Mouse (Mus musculus) ovary, postnatal 14 days (tissue): ENCODE measurements around the gene Olfr1406.
"Not testable (repeated sequence)": the region's sequence is repeated elsewhere in the genome, so short reads cannot be mapped to it uniquely, and the experiment has no call there.

ENCODE experiments used
- DNase-seq: peaks from one replicate; pipeline ENCODE4 v3.0.0; 2022; ENCODE audit warnings: low spot score

The Olfr1406 gene

DNA sequence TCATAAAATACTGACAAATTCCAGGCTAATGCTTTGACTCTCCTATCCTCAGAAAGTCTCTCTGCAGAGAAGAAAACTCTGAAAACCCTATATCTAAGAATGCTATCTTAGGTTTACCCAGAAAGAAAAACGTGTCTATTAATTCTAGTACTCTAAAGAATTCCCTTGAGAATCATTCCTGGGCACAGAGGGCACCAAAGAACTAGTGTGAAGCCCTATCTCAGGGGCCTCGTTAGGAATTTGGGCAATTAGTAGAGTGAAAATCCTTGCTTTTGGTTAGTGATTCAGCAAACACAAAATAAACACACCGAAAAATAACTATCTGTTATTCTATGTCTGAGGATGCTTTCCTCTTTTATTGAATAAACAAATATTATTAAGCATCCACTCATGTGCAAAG, at the start of gene Olfr1406:
Gene Olfr1406 (minus strand): TSS at position 101 of the 400 bp plus-strand sequence.
- no peak for DNase-seq

DNA sequence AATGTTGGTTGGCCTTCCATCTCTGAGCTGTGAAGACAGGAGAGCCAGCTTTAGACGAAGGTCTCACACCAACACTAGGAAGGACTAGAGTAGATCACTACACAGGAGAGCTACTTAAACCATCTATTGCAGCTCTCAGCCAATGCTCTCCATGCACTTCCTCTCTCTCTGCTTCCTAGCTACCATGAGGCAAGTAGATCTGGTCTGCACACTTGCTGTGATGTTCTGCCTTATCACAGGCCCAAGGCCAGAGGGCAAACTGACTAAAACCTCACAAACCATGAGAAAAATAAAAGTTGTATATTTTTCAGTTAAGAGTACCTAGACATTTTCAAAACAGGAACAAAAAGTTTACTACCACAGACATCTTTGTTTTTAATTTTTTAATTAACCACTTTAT, 46.6 kb upstream of the Olfr1406 start:
- DNase-seq = not testable (repeated sequence)

DNA sequence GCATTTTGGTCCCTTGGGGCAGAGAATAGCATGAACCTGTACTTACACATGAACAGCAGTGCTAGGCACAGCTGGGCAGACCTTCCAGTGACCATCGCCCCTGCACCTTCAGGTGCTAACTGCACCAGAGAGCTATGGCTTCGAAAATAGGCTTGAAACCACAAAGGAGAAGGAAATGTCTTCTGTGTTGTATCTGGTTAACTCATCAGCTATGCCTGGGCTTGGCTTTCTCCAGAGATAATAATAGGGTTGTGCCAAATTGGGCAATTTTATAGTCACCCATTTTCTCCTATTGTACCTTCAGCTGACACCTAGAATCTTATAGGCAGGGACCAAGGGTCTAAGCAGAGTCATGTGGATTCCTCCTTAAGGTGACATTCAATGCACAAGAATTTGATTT, 36.6 kb upstream of the Olfr1406 start, which contains the start of gene Fcer1a:
Gene Fcer1a (minus strand): TSS at position 134 of the 400 bp plus-strand sequence.
- DNase-seq = no peak

DNA sequence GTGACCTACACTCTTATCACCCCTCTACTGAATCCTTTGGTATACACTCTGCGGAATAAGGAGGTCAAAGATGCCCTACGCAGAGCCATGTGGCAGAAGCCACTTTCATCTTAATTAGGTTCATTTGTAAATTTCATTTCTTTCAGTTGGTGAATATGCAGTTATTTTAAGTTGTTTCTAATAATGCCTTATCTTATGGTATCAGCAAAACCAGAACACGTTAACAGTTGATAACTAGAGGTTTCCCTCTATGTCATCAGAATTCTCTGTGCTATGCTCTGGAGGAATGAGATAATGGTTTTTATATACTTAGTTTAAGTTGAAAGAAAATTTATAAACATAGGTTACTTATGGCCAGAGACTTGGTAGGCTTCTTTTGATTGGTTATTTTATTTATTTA, 26.0 kb upstream of the Olfr1406 start:
- no peak for DNase-seq

DNA sequence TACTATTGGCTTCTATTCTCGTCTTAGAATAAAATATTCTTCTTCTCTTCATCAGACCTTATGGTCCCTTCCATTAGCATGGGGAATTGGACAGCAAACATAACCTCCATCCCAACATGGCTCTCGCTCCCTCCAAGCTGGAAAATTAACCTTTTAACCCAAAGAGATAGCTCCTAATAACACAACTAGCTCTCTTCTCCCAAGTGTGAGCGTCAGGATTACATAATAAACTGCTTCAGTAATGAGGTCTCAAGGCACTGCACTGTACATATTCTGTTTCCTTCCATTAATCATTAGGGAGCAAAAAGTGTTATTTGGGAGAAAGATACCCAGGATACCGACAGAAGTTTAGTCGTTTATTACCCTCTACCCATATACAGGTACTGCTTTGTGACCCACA, 21.7 kb upstream of the Olfr1406 start, which contains the start of gene Olfr1404:
Gene Olfr1404 (plus strand): TSS at position 301 of the 400 bp plus-strand sequence.
- no peak for DNase-seq

DNA sequence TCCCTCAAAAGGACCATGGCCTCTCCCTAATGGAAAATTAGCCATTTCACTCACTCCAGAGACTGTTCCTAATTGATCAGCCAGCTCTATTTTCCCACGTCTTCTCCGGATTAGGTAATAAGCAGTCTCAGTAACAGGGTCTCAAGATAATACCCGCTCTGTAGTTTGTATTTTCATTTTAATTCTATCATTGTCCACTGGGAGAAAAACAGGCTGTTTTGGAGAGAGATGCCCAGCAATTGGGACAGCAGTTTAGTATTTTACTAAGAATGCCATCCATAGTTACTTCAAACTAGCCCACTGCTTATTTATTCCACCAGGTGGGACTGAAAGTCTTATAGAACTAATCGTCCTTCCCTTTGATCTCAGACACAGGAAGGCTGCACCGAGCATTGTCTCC, 7.1 kb upstream of the Olfr1406 start, which contains the start of gene Olfr218:
Gene Olfr218 (plus strand): TSS at position 301 of the 400 bp plus-strand sequence.
- no peak for DNase-seq

DNA sequence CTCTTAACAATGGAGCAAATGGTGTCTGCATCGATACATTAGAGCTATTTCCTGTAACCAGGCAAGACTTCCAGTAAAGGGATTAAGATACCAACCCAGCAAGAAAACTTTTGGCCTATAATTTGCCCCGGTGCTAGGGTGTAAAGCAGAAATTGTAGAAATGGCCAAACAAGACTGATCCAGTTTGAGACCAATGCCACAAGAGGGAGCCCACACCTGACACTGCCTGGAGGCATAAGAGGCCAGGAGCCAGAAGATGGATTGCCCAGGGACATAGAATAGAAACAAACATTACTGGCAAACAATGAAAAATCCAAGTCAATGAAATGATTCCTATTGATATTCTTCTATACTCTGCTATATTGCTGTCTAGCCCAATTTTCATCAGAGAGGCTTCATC, 5.9 kb upstream of the Olfr1406 start:
- no peak for DNase-seq

DNA sequence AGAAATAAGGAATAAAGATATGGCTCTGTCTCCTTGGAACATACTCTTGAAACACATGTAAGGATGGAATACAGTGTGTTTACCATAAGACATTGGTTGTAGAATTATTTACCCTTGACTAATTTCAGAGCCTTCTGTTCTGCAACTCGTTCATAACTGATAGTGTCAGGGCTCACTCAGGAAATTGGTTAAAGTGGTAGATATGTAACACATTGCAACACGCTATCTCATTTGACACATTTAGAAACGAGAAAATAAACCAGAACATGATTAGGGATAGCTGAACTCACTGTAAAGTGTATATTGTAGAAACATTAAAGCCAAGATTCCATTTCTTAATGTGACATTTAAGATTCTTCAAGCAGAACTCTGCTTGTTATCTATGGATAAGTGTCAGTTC, 1.6 kb upstream of the Olfr1406 start:
- DNase-seq = no peak

DNA sequence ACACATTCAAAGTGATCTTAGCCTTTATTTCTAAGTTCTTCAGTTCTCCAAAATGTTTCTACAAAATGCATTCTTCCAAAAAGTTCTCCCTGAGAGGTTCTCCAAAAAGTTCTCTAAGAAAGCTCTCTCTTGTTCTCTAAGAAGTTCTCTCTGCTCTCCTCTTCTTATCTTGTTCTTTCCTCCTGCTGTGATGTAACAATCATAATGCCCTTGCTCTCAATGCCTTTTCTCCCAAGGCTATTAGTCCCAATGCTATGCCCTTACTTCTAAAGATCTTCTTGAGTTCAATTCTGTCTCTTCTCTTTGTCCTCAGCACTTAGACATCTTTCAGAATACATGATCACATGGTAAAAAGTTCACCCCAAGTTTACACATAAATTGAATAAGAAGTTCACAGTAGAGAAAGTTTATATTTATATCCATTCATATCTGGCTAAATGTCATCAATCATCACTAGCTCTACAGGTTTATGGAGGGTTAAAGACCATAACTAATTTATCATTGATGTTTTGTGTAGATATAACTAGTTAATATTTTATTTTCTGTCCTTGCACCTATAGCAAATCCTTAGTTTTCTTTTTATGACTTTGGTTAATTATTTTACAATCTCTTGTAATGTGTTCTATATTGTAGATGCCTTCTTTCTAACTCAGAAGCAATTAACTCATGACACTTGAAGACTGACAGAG, 16.1 kb downstream of the Olfr1406 start:
- DNase-seq = no peak

DNA sequence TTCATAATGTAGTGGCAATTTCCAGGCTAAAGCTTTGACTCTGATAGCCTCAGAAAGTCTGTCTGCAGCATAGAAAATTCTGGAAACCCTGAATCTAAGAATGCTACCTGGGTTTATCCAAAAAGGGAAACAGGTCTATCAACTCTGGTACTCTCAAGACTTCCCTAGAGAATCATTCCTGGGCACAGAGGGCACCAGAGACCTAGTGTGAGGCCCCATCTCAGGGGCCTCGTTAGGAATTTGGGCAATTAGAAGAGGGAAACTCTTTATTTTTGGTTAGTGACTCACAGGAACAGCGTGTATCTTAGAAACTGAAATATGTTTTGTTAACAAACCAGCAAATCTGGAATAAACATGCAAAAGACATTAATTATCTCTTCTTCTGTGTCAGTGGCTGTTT, 53.2 kb downstream of the Olfr1406 start, which contains the start of gene Olfr1408:
Gene Olfr1408 (minus strand): TSS at position 101 of the 400 bp plus-strand sequence.
- DNase-seq = no peak
